Mouse (Mus musculus) CH12.LX (cell line): ENCODE data around the gene Tanc1. TPM values are rescaled to one million over a fixed set of nuclear protein-coding genes. Genes with fewer than 3 reads are reported as not detected.

Source experiments
- DNase-seq: peaks from one replicate; pipeline ENCODE4 v3.0.0-alpha.2; 2013; ENCODE audit errors: extremely low read depth
- H3K27ac ChIP-seq: 2 replicates; pipeline ENCODE4 v1.5.1; 2012; ENCODE audit warnings: low read depth, mild to moderate bottlenecking, control low read depth, moderate library complexity; ENCODE audit not compliant: insufficient read depth
- H3K27me3 ChIP-seq: replicated peaks from 2 replicates; pipeline ENCODE3; 2012; ENCODE audit warnings: inconsistent platforms
- H3K36me3 ChIP-seq, 2 experiments: replicated peaks in 1 of 2; 2 replicates each; pipeline versions ENCODE3 to v1.6.1; 2012; ENCODE audit warnings: inconsistent platforms in 1 of 2, low read length in 1 of 2, mild to moderate bottlenecking in 1 of 2, mixed read lengths in 1 of 2, moderate library complexity in 1 of 2; ENCODE audit not compliant: control insufficient read depth in 1 of 2, insufficient read depth in 1 of 2
- H3K4me1 ChIP-seq, 2 experiments: 2 replicates each; pipeline ENCODE4 v1.6.1; 2012; ENCODE audit warnings: inconsistent platforms in 1 of 2, moderate library complexity in 1 of 2; ENCODE audit not compliant: insufficient read depth in 2 of 2, control insufficient read depth in 1 of 2
- H3K4me2 ChIP-seq: 2 replicates; pipeline ENCODE4 v1.6.1; 2012; ENCODE audit warnings: low read depth, mild to moderate bottlenecking, control low read depth; ENCODE audit not compliant: poor library complexity, insufficient read depth, severe bottlenecking
- H3K4me3 ChIP-seq, 3 experiments: fragments of 150-350 bp in 1 of 3; sonication (generic) in 1 of 3; replicated peaks in 1 of 3; 2 replicates each; pipeline versions ENCODE3 to v1.5.1; 2011 to 2012; ENCODE audit warnings: low read depth in 2 of 3, low read length in 2 of 3, mild to moderate bottlenecking in 2 of 3, moderate library complexity in 2 of 3, control low read depth in 1 of 3, improper control_type of control experiment in 1 of 3, inconsistent platforms in 1 of 3, mixed read lengths in 1 of 3; ENCODE audit not compliant: poor library complexity in 1 of 3
- H3K79me2 ChIP-seq: replicated peaks from 2 replicates; pipeline ENCODE4 v1.6.1; 2012; ENCODE audit warnings: mild to moderate bottlenecking, moderate library complexity; ENCODE audit not compliant: control insufficient read depth, poor library complexity, insufficient read depth, severe bottlenecking; ENCODE audit errors: extremely low read depth
- H3K9ac ChIP-seq: 2 replicates; pipeline ENCODE4 v1.6.1; 2012; ENCODE audit warnings: low read depth, mild to moderate bottlenecking, control low read depth, moderate library complexity; ENCODE audit not compliant: insufficient read depth
- H3K9me3 ChIP-seq: replicated peaks from 2 replicates; pipeline ENCODE3; 2012; ENCODE audit warnings: low read length, inconsistent platforms, mixed read lengths
- BHLHE40 ChIP-seq: IDR thresholded peaks from 2 replicates; pipeline ENCODE4 v1.6.1; 2011; ENCODE audit warnings: mild to moderate bottlenecking, low read depth, low read length, improper control_type of control experiment
- CHD1 ChIP-seq: IDR thresholded peaks from 2 replicates; pipeline ENCODE4 v1.6.1; 2012; ENCODE audit warnings: low read depth, low read length, improper control_type of control experiment, inconsistent platforms
- CHD2 ChIP-seq: IDR thresholded peaks from 2 replicates; pipeline ENCODE4 v1.6.1; 2011; ENCODE audit warnings: low read length, improper control_type of control experiment
- CTCF ChIP-seq, 2 experiments: IDR thresholded peaks in 1 of 2; conservative IDR thresholded peaks in 1 of 2; 2 replicates each; pipeline ENCODE4 v1.5.1; 2011 to 2012; ENCODE audit warnings: low read depth in 2 of 2, low read length in 2 of 2, improper control_type of control experiment in 1 of 2, inconsistent platforms in 1 of 2, mild to moderate bottlenecking in 1 of 2, moderate library complexity in 1 of 2
- ELF1 ChIP-seq: IDR thresholded peaks from 2 replicates; pipeline ENCODE4 v1.6.1; 2014; ENCODE audit warnings: low read depth, mild to moderate bottlenecking, inconsistent platforms, low read length, improper control_type of control experiment
- ETS1 ChIP-seq: conservative IDR thresholded peaks from 2 replicates; pipeline ENCODE4 v1.6.1; 2012; ENCODE audit warnings: low read depth, mild to moderate bottlenecking, inconsistent platforms, low read length, improper control_type of control experiment, moderate library complexity
- GABPA ChIP-seq: IDR thresholded peaks from 2 replicates; pipeline ENCODE4 v1.6.1; 2012; ENCODE audit warnings: low read depth, low read length, improper control_type of control experiment, inconsistent platforms; ENCODE audit not compliant: insufficient replicate concordance
- HCFC1 ChIP-seq: IDR thresholded peaks from 2 replicates; pipeline ENCODE4 v1.6.1; 2012; ENCODE audit warnings: low read depth, mild to moderate bottlenecking, inconsistent platforms, low read length, improper control_type of control experiment
- IRF4 ChIP-seq: IDR thresholded peaks from 2 replicates; pipeline ENCODE4 v1.6.1; 2014; ENCODE audit warnings: low read depth, mild to moderate bottlenecking, inconsistent platforms, low read length, improper control_type of control experiment
- JUN ChIP-seq: IDR thresholded peaks from 2 replicates; pipeline ENCODE4 v1.6.1; 2011; ENCODE audit warnings: low read depth, mild to moderate bottlenecking, low read length, improper control_type of control experiment, moderate library complexity; ENCODE audit not compliant: insufficient read depth
- JUND ChIP-seq: conservative IDR thresholded peaks from 2 replicates; pipeline ENCODE4 v1.6.1; 2011; ENCODE audit warnings: low read depth, low read length, improper control_type of control experiment
- KAT2A ChIP-seq: IDR thresholded peaks from 2 replicates; pipeline ENCODE4 v1.6.1; 2012; ENCODE audit warnings: low read length, improper control_type of control experiment, inconsistent platforms; ENCODE audit not compliant: insufficient replicate concordance
- MAX ChIP-seq: IDR thresholded peaks from 2 replicates; pipeline ENCODE4 v1.6.1; 2011; ENCODE audit warnings: low read length, improper control_type of control experiment
- MEF2A ChIP-seq: IDR thresholded peaks from 2 replicates; pipeline ENCODE4 v1.6.1; 2014; ENCODE audit warnings: low read depth, mild to moderate bottlenecking, inconsistent platforms, low read length, improper control_type of control experiment, borderline replicate concordance
- MXI1 ChIP-seq: IDR thresholded peaks from 2 replicates; pipeline ENCODE4 v1.6.1; 2011; ENCODE audit warnings: mild to moderate bottlenecking, low read depth, low read length, improper control_type of control experiment
- NELFE ChIP-seq: IDR thresholded peaks from 2 replicates; pipeline ENCODE4 v1.6.1; 2011; ENCODE audit warnings: low read depth, low read length, improper control_type of control experiment
- NRF1 ChIP-seq: IDR thresholded peaks from 2 replicates; pipeline ENCODE4 v1.6.1; 2014; ENCODE audit warnings: low read depth, mild to moderate bottlenecking, inconsistent platforms, low read length, improper control_type of control experiment, moderate library complexity
- PAX5 ChIP-seq: IDR thresholded peaks from 2 replicates; pipeline ENCODE4 v1.6.1; 2012; ENCODE audit warnings: low read length, inconsistent platforms, mixed read lengths
- POLR2AphosphoS2 ChIP-seq: IDR thresholded peaks from 2 replicates; pipeline ENCODE4 v1.6.1; 2011; ENCODE audit warnings: low read depth, low read length, improper control_type of control experiment
- RAD21 ChIP-seq: IDR thresholded peaks from 2 replicates; pipeline ENCODE4 v1.6.1; 2011; ENCODE audit warnings: low read depth, mild to moderate bottlenecking, low read length, improper control_type of control experiment, moderate library complexity
- SIN3A ChIP-seq: IDR thresholded peaks from 2 replicates; pipeline ENCODE4 v1.6.1; 2012; ENCODE audit warnings: low read length, improper control_type of control experiment, inconsistent platforms
- SMC3 ChIP-seq: IDR thresholded peaks from 2 replicates; pipeline ENCODE4 v1.6.1; 2011; ENCODE audit warnings: low read depth, low read length, improper control_type of control experiment
- TCF12 ChIP-seq: IDR thresholded peaks from 2 replicates; pipeline ENCODE4 v1.6.1; 2014; ENCODE audit warnings: low read depth, mild to moderate bottlenecking, inconsistent platforms, low read length, improper control_type of control experiment
- UBTF ChIP-seq: IDR thresholded peaks from 2 replicates; pipeline ENCODE4 v1.6.1; 2012; ENCODE audit warnings: low read depth, mild to moderate bottlenecking, inconsistent platforms, low read length, improper control_type of control experiment, moderate library complexity
- USF1 ChIP-seq: IDR thresholded peaks from 2 replicates; pipeline ENCODE4 v1.6.1; 2014; ENCODE audit warnings: low read depth, mild to moderate bottlenecking, inconsistent platforms, low read length, improper control_type of control experiment
- ZC3H11A ChIP-seq: IDR thresholded peaks from 2 replicates; pipeline ENCODE4 v1.6.1; 2012; ENCODE audit warnings: low read depth, mild to moderate bottlenecking, inconsistent platforms, low read length, improper control_type of control experiment
- ZMIZ1 ChIP-seq: IDR thresholded peaks from 2 replicates; pipeline ENCODE4 v1.6.1; 2012; ENCODE audit warnings: low read depth, mild to moderate bottlenecking, inconsistent platforms, low read length, improper control_type of control experiment
- ZNF384 ChIP-seq: IDR thresholded peaks from 2 replicates; pipeline ENCODE4 v1.6.1; 2012; ENCODE audit warnings: low read depth, low read length, improper control_type of control experiment, inconsistent platforms
- dilution Hi-C: fragments of 300-500 bp; cut with MboI; formaldehyde crosslinking; loops from 2 replicates; pipeline ENCODE4 v1.14.3; 2020; ENCODE audit warnings: low sequenced_read_pairs; ENCODE audit not compliant: extremely low pct_unique_long_range_greater_than_20kb, extremely low pct_ligation_motif_present
- in situ Hi-C: fragments of 300-500 bp; cut with MboI; formaldehyde crosslinking; loops from 3 replicates; pipeline ENCODE4 v1.14.3; 2019; ENCODE audit warnings: low sequenced_read_pairs, low pct_ligation_motif_present, low pct_unique_long_range_greater_than_20kb, mixed read lengths
- polyA plus RNA-seq: library from polyadenylated mRNA; unstranded; fragments of >175 nt; gene quantifications from 2 replicates; pipeline ENCODE4 v1.2.1, GENCODE M21; 2012; ENCODE audit warnings: low read depth; ENCODE audit not compliant: insufficient read length
- total RNA-seq, 2 experiments: library from RNA; depleted of rRNA; stranded (reverse); fragments of 300-350 nt in 1 of 2; fragments of >200 nt in 1 of 2; gene quantifications; 2 replicates each; pipeline ENCODE4 v1.2.3; 2012 to 2014

Tanc1 gene
- total and polyA plus RNA-seq, 3 experiments = 0.08 to 0.21 (median 0.08) TPM

GRCm38 (mm10) chr2:59625416-59625815, 13.6 kb downstream of the Tanc1 start:
- in situ Hi-C loops (no loop called here), dilution Hi-C loops (no loop called here)
- peaks cover 0 to 5% of the 10 kb centered on the region in 2 experiments; a peak in 1 of 4 replicates for H3K4me1 ChIP-seq
- no peaks in the 10 kb centered on the region for H3K79me2 ChIP-seq
- TF ChIP-seq CTCF (conservative IDR thresholded peaks at IDR 0.05 in 1 of 2, IDR thresholded peaks at IDR 0.05 in 1 of 2; ENCODE audit: low read depth in 2 of 2, low read length in 2 of 2) = no peak
- no peak for TF ChIP-seq MXI1
- TF ChIP-seq JUN = no peak
- TF ChIP-seq ZC3H11A = no peak
- no peak for TF ChIP-seq POLR2AphosphoS2
- TF ChIP-seq RAD21 = no peak
- no peak for TF ChIP-seq SMC3
- TF ChIP-seq NELFE = no peak
- no peak for TF ChIP-seq MAX
- no peak for TF ChIP-seq JUND
- TF ChIP-seq UBTF = no peak
- TF ChIP-seq MEF2A = no peak
- no peak for TF ChIP-seq IRF4
- TF ChIP-seq ETS1 = no peak
- no peak for TF ChIP-seq NRF1
- TF ChIP-seq GABPA = no peak
- TF ChIP-seq SIN3A = no peak
- no peak for TF ChIP-seq KAT2A
- no peak for TF ChIP-seq ELF1
- H3K27ac ChIP-seq = no peak overlapping the region
- no peak overlapping the region for H3K4me2 ChIP-seq
- no peak overlapping the region for H3K9ac ChIP-seq
- no peaks in the 10 kb centered on the region for H3K9me3 ChIP-seq
- H3K4me3 ChIP-seq = no peak overlapping the region
- no peak for DNase-seq
- H3K36me3 ChIP-seq = no peaks in the 10 kb centered on the region
- no peaks in the 10 kb centered on the region for H3K27me3 ChIP-seq

GRCm38 (mm10) chr2:59625927-59626326, 14.1 kb downstream of the Tanc1 start:
- H3K9me3 ChIP-seq = no peaks in the 10 kb centered on the region
- no peak overlapping the region for H3K4me2 ChIP-seq
- TF ChIP-seq JUN = no peak
- TF ChIP-seq BHLHE40 = no peak
- no peak for TF ChIP-seq TCF12
- TF ChIP-seq SIN3A = no peak
- no peak for TF ChIP-seq USF1
- TF ChIP-seq ZNF384 = no peak
- TF ChIP-seq PAX5 = no peak
- TF ChIP-seq HCFC1 = no peak
- TF ChIP-seq ELF1 = no peak
- no peak for TF ChIP-seq ZMIZ1
- no peak for TF ChIP-seq CTCF (conservative IDR thresholded peaks at IDR 0.05 in 1 of 2, IDR thresholded peaks at IDR 0.05 in 1 of 2; ENCODE audit: low read depth in 2 of 2, low read length in 2 of 2)
- TF ChIP-seq CHD1 = no peak
- TF ChIP-seq MAX = no peak
- no peak for TF ChIP-seq GABPA
- no peak for TF ChIP-seq CHD2
- no peak for TF ChIP-seq ETS1
- no peak for TF ChIP-seq ZC3H11A
- no peak for TF ChIP-seq JUND
- H3K9ac ChIP-seq = no peak overlapping the region
- H3K27me3 ChIP-seq = no peaks in the 10 kb centered on the region
- H3K4me1 ChIP-seq = peaks cover 0 to 5% of the 10 kb centered on the region in 2 experiments; a peak in 1 of 4 replicates
- no peaks in the 10 kb centered on the region for H3K36me3 ChIP-seq
- no peak overlapping the region for H3K4me3 ChIP-seq
- in situ Hi-C loops = no loop called here
- dilution Hi-C loops = no loop called here
- no peaks in the 10 kb centered on the region for H3K79me2 ChIP-seq
- DNase-seq = no peak
- H3K27ac ChIP-seq = no peak overlapping the region
